Mouse (Mus musculus) bone marrow, adult 2 months (tissue): Measurements from ENCODE around the gene Unc93b1. TPM values are rescaled to one million over a fixed set of nuclear protein-coding genes. Genes with fewer than 3 reads are reported as not detected.

Source experiments
- H3K27ac ChIP-seq: fragments of 200-500 bp; 2 replicates; pipeline ENCODE4 v1.5.1; 2012; ENCODE audit warnings: low read depth, mild to moderate bottlenecking, control low read depth, inconsistent platforms, low read length; ENCODE audit not compliant: control insufficient read depth, poor library complexity, insufficient read depth
- H3K4me1 ChIP-seq: fragments of 200-500 bp; 2 replicates; pipeline ENCODE4 v1.6.1; 2011; ENCODE audit warnings: low read length; ENCODE audit not compliant: control insufficient read depth, insufficient read depth
- H3K4me3 ChIP-seq: fragments of 200-500 bp; replicated peaks from 2 replicates; pipeline ENCODE3; 2011; ENCODE audit warnings: mild to moderate bottlenecking, low read depth, low read length, control low read depth; ENCODE audit not compliant: control insufficient read depth
- CTCF ChIP-seq: fragments of 200-500 bp; IDR thresholded peaks from 2 replicates; pipeline ENCODE4 v1.5.1; 2011; ENCODE audit warnings: low read length, control low read depth; ENCODE audit not compliant: control insufficient read depth, insufficient read depth
- POLR2A ChIP-seq: fragments of 200-500 bp; IDR thresholded peaks from 2 replicates; pipeline ENCODE4 v1.6.1; 2011; ENCODE audit warnings: low read depth, mild to moderate bottlenecking, control low read depth, low read length, borderline replicate concordance; ENCODE audit not compliant: control insufficient read depth
- WGBS: fragments of 180-500 bp; shearing (Covaris S2); methylation state at CpG from one replicate; pipeline ENCODE4 v1.1.7; 2018; 5-methylcytosine and 5-hydroxymethylcytosine counted together
- polyA plus RNA-seq: library from polyadenylated mRNA; stranded (reverse); fragments of >200 nt; gene quantifications from 2 replicates; pipeline ENCODE4 v1.2.4, GENCODE M21; 2011; ENCODE audit warnings: low replicate concordance; ENCODE audit not compliant: missing spikeins, insufficient read depth, insufficient read length

Gene Unc93b1
- polyA plus RNA-seq, 1 experiment, result 177 TPM

- H3K27ac ChIP-seq, result no peak overlapping the region
- H3K4me3 ChIP-seq, result no peak overlapping the region
- peaks cover 2% of the 10 kb centered on the region; the same call in 1 of the 2 replicates for H3K4me1 ChIP-seq
- TF ChIP-seq CTCF (no peak), POLR2A (no peak)
- WGBS, result 25% methylated on average over 10 of the region's 10 CpGs
Measured at GRCm38 (mm10) chr19:3945872-3946564, 11.0 kb downstream of the Unc93b1 start.

- TF ChIP-seq CTCF (peak; percentile 81), POLR2A (no peak)
- no peak overlapping the region for H3K27ac ChIP-seq
Measured at GRCm38 (mm10) chr19:3946715-3947114, 11.7 kb downstream of the Unc93b1 start.

GRCm38 (mm10) chr19:3947813-3948212 is 12.8 kb downstream of the Unc93b1 start:
- TF ChIP-seq CTCF, result no peak
- TF ChIP-seq POLR2A, result no peak
- WGBS, result 78% methylated on average over 3 of the region's 3 CpGs
- Histone ChIP-seq H3K27ac (no peak overlapping the region), H3K4me1 (peaks cover 5% of the 10 kb centered on the region; the same call in 1 of the 2 replicates), H3K4me3 (no peak overlapping the region)

More at GRCm38 (mm10) chr19:3946715-3947114, 11.7 kb downstream of the Unc93b1 start:
- peaks cover 2% of the 10 kb centered on the region; the same call in 1 of the 2 replicates for H3K4me1 ChIP-seq
- no peak overlapping the region for H3K4me3 ChIP-seq
- WGBS, result 40% methylated on average over 2 of the region's 2 CpGs

- peaks cover 5% of the 10 kb centered on the region; the same call in 1 of the 2 replicates for H3K4me1 ChIP-seq
- WGBS, result 94% methylated on average over 14 of the region's 14 CpGs
- TF ChIP-seq CTCF (no peak), POLR2A (no peak)
- H3K4me3 ChIP-seq, result no peak overlapping the region
- H3K27ac ChIP-seq, result no peak overlapping the region
Measured at GRCm38 (mm10) chr19:3948546-3948945, 13.6 kb downstream of the Unc93b1 start.

- H3K4me1 ChIP-seq, result peaks cover 7% of the 10 kb centered on the region; the same call in 1 of the 2 replicates
- no peak overlapping the region for H3K4me3 ChIP-seq
- H3K27ac ChIP-seq, result no peak overlapping the region
- WGBS, result 77% methylated on average over 3 of the region's 3 CpGs
- no peak for TF ChIP-seq POLR2A
- TF ChIP-seq CTCF, result no peak
Measured at GRCm38 (mm10) chr19:3950331-3950730, 15.3 kb downstream of the Unc93b1 start.

- Histone ChIP-seq H3K4me1 (peaks cover 5% of the 10 kb centered on the region; the same call in 1 of the 2 replicates), H3K27ac (no peak overlapping the region), H3K4me3 (no peak overlapping the region)
- TF ChIP-seq POLR2A, result no peak
- no peak for TF ChIP-seq CTCF
Measured at GRCm38 (mm10) chr19:3951461-3951860, 16.5 kb downstream of the Unc93b1 start.

- no peak for TF ChIP-seq CTCF
- no peak for TF ChIP-seq POLR2A
- H3K4me3 ChIP-seq, result no peak overlapping the region
- 37% methylated on average over 1 of the region's 1 CpGs for WGBS
- no peak overlapping the region for H3K27ac ChIP-seq
- peaks cover 5% of the 10 kb centered on the region; the same call in 1 of the 2 replicates for H3K4me1 ChIP-seq
Measured at GRCm38 (mm10) chr19:3952099-3952498, 17.1 kb downstream of the Unc93b1 start.

GRCm38 (mm10) chr19:3955033-3955432 is 20.0 kb downstream of the Unc93b1 start:
- no peak overlapping the region for H3K27ac ChIP-seq
- 49% methylated on average over 3 of the region's 3 CpGs for WGBS
- no peak for TF ChIP-seq POLR2A

More at GRCm38 (mm10) chr19:3955033-3955432, 20.0 kb downstream of the Unc93b1 start:
- Histone ChIP-seq H3K4me1 (peaks cover 5% of the 10 kb centered on the region; the same call in 1 of the 2 replicates), H3K4me3 (no peak overlapping the region)
